Mouse (Mus musculus) liver, embryonic 14.5 days (tissue): ENCODE measurements around the gene Vav2.

Experiments used
- CTCF ChIP-seq: IDR thresholded peaks from 2 replicates; pipeline ENCODE4 v1.5.1; 2016; ENCODE audit warnings: antibody characterized with exemption, low read depth, control low read depth
- EP300 ChIP-seq: IDR thresholded peaks from 2 replicates; pipeline ENCODE4 v1.6.1; 2016; ENCODE audit warnings: antibody characterized with exemption, low read depth

DNA sequence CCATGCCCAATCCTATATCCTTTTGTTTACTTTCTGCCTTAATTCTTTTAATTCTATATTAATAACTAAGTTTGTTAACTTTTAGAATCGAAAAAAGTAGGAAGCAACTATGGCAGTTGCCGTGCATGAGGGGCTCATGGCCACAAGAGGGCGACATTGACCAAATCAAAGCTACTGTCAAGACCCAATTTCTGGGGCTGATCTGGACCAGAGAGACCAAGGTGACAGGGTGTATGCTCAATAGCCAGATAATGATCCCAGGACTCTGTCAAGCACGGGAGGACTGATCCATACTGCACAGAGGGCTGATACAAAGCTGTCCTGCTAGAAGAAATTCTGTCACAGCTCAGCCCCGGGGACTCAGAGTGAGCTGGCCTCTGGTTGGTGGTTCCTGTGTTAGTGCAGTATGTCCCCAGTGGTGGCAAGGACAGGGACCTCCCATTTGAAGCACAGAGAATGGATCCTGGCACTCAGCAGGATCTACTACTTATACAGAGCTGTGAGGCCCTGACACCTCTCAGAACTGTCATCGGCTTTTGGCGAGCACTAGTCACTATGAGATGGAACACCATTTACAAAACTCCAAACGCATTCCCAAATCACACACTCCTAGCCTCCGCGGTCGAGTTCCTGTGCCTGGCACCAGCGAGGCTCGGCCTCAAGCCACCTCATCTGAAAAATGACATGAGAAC, 145.8 kb downstream of the Vav2 start:
- TF ChIP-seq CTCF (peak; percentile 80), EP300 (no peak)
